Mouse (Mus musculus) ovary, postnatal 14 days (tissue): ENCODE measurements around the gene Hspd1.
"Not testable (repeated sequence)": the region's sequence is repeated elsewhere in the genome, so short reads cannot be mapped to it uniquely, and the experiment has no call there.

Experiments used
- DNase-seq: peaks from one replicate; pipeline ENCODE4 v3.0.0; 2022; ENCODE audit warnings: low spot score

Gene Hspd1

GRCm38 (mm10) chr1:55087401-55087904, 590 bp downstream of the Hspd1 start:
- no peak for DNase-seq

GRCm38 (mm10) chr1:55086868-55087400, 1.1 kb downstream of the Hspd1 start:
- no peak for DNase-seq

- no peak for DNase-seq
Observed at GRCm38 (mm10) chr1:55085781-55086366, 2.2 kb downstream of the Hspd1 start.

- no peak for DNase-seq
Observed at GRCm38 (mm10) chr1:55082106-55082505, 5.9 kb downstream of the Hspd1 start.

GRCm38 (mm10) chr1:55079677-55080076, 8.4 kb downstream of the Hspd1 start:
- DNase-seq: no peak

- DNase-seq: no peak
Observed at GRCm38 (mm10) chr1:55076849-55077516, 11.1 kb downstream of the Hspd1 start.

GRCm38 (mm10) chr1:55076395-55076743, 11.7 kb downstream of the Hspd1 start:
- no peak for DNase-seq

GRCm38 (mm10) chr1:55075652-55076394, 12.2 kb downstream of the Hspd1 start:
- no peak for DNase-seq

GRCm38 (mm10) chr1:55074757-55075156, 13.3 kb downstream of the Hspd1 start:
- no peak for DNase-seq

- not testable (repeated sequence) for DNase-seq
Observed at GRCm38 (mm10) chr1:55072328-55072727, 15.7 kb downstream of the Hspd1 start.

- DNase-seq: no peak
Observed at GRCm38 (mm10) chr1:55061772-55062171, 26.3 kb downstream of the Hspd1 start.

GRCm38 (mm10) chr1:55061099-55061498, 26.9 kb downstream of the Hspd1 start:
- no peak for DNase-seq

GRCm38 (mm10) chr1:55058383-55058782, 29.7 kb downstream of the Hspd1 start:
- not testable (repeated sequence) for DNase-seq

- no peak for DNase-seq
Observed at GRCm38 (mm10) chr1:55055322-55056115, 32.5 kb downstream of the Hspd1 start.

- no peak for DNase-seq
Observed at GRCm38 (mm10) chr1:55053596-55053995, 34.4 kb downstream of the Hspd1 start.

- peak; percentile 52 for DNase-seq
Observed at GRCm38 (mm10) chr1:55053005-55053404, 35.0 kb downstream of the Hspd1 start.

GRCm38 (mm10) chr1:55052355-55052953, 35.6 kb downstream of the Hspd1 start, which contains the start of gene Coq10b:
Gene Coq10b, plus strand, starts transcription at chr1:55052770.
- peak; percentile 99 for DNase-seq

GRCm38 (mm10) chr1:55051671-55052070, 36.4 kb downstream of the Hspd1 start:
- DNase-seq: no peak

GRCm38 (mm10) chr1:55048841-55049587, 39.0 kb downstream of the Hspd1 start:
- no peak for DNase-seq

GRCm38 (mm10) chr1:55043164-55043563, 44.9 kb downstream of the Hspd1 start:
- DNase-seq: no peak

- DNase-seq: no peak
Observed at GRCm38 (mm10) chr1:55042246-55042645, 45.8 kb downstream of the Hspd1 start.
